Mouse (Mus musculus): Measurements from ENCODE around the gene Ppm1m. TPM values are rescaled to one million over a fixed set of nuclear protein-coding genes. Genes with fewer than 3 reads are reported as not detected.

Ppm1m gene
- polyA plus RNA-seq, 1 experiment from 2014 or later, result 11.4 TPM

GRCm38 (mm10) chr9:106210853-106211609 lies 11.5 kb upstream of the Ppm1m start:
- Histone ChIP-seq H3K4me3 (ENCODE audit: inconsistent target) (no peak overlapping the region), H3K79me2 (ENCODE audit: inconsistent target) (peaks cover 58% of the 10 kb centered on the region), H3K27ac (no peak overlapping the region), H3K36me3 (ENCODE audit: inconsistent target) (peaks cover 58% of the 10 kb centered on the region)
- WGBS (ENCODE audit: missing documents), result 91% methylated on average over 9 of the region's 9 CpGs

DNA sequence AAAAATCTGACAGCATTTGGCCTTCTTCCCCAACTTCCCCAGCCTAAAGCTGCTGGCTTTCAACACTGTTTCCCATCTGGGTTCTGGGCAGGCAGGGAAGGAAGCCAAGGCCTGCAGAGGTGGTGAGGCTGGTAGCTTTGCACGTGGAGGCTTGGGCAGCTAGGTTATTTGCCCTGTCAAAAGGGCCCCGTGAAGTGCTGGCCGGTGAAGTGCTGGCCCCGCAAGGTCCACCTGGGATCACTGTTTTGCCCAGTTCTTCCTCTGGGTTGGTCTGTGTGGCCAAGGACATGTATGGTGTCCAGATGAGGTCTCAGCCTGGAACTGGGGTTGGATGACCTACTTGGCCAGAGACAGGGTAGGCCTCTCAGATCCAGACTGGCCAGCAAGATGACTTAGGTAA lies 10.4 kb upstream of the Ppm1m start:
- Histone ChIP-seq H3K36me3 (ENCODE audit: inconsistent target) (peaks cover 52% of the 10 kb centered on the region), H3K79me2 (ENCODE audit: inconsistent target) (peaks cover 68% of the 10 kb centered on the region), H3K27ac (no peak overlapping the region), H3K4me3 (ENCODE audit: inconsistent target) (no peak overlapping the region)
- WGBS (ENCODE audit: missing documents), result 62% methylated on average over 4 of the region's 4 CpGs

GRCm38 (mm10) chr9:106208181-106208580 lies 8.6 kb upstream of the Ppm1m start:
- H3K36me3 ChIP-seq (ENCODE audit: inconsistent target), result peaks cover 36% of the 10 kb centered on the region
- H3K4me3 ChIP-seq (ENCODE audit: inconsistent target), result no peak overlapping the region
- 100% methylated on average over 5 of the region's 5 CpGs for WGBS (ENCODE audit: missing documents)
- H3K27ac ChIP-seq, result no peak overlapping the region
- peaks cover 86% of the 10 kb centered on the region for H3K79me2 ChIP-seq (ENCODE audit: inconsistent target)

- Histone ChIP-seq H3K79me2 (ENCODE audit: inconsistent target) (peaks cover 85% of the 10 kb centered on the region), H3K36me3 (ENCODE audit: inconsistent target) (peaks cover 25% of the 10 kb centered on the region), H3K27ac (no peak overlapping the region), H3K4me3 (ENCODE audit: inconsistent target) (no peak overlapping the region)
- 85% methylated on average over 2 of the region's 2 CpGs for WGBS (ENCODE audit: missing documents)
Observed at GRCm38 (mm10) chr9:106206515-106206914, 7.0 kb upstream of the Ppm1m start.

GRCm38 (mm10) chr9:106205713-106206290 lies 6.3 kb upstream of the Ppm1m start:
- Histone ChIP-seq H3K27ac (no peak overlapping the region), H3K79me2 (ENCODE audit: inconsistent target) (peaks cover 77% of the 10 kb centered on the region), H3K4me3 (ENCODE audit: inconsistent target) (no peak overlapping the region), H3K36me3 (ENCODE audit: inconsistent target) (peaks cover 25% of the 10 kb centered on the region)
- WGBS (ENCODE audit: missing documents), result 86% methylated on average over 7 of the region's 7 CpGs

DNA sequence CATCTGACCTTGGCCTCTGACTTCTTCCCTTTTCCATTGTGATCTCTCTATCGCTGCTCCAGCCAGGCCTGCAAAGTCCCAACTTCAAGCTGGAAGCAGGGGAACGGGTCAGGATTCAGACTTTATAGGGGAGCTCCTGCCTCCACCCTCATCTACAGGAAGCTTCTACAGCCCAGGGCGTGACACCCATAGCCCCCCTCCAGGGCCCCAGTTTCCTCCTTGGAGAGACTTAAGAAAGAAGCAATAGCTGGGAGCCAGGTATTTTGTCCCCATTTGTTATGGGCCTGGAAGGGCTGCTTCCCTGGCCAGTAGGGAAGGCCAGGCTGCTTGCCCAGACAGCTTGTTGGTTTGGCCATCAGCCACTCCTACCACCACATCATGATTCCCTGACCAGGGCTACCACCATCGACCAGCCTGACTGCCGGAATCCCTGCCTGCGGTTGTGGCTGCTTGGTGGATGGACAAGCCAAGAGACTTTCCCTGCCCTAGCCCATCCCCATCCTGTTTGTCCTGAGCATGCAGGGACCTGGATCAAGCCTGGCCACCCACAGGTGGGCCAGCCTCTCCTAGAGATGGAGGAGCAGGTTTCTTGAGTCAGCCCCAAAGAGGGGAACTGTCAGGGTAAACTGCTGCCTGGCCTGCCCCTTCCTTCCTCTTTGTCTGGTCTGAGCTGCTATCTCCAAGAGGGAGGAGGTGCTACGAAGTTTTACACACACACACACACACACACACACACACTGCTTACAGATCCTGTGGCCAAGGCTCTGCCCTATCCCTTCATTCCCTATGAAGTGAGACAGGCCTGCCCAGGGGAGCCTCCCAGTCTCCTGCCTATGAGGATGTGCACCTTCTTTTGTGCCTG lies 4.7 kb upstream of the Ppm1m start:
- WGBS (ENCODE audit: missing documents), result 9% methylated on average over 7 of the region's 7 CpGs
- peak overlapping the region; percentile 87 for H3K4me3 ChIP-seq (ENCODE audit: inconsistent target)
- peak overlapping the region; percentile 81 for H3K27ac ChIP-seq
- H3K79me2 ChIP-seq (ENCODE audit: inconsistent target), result peaks cover 62% of the 10 kb centered on the region
- H3K36me3 ChIP-seq (ENCODE audit: inconsistent target), result peaks cover 22% of the 10 kb centered on the region

DNA sequence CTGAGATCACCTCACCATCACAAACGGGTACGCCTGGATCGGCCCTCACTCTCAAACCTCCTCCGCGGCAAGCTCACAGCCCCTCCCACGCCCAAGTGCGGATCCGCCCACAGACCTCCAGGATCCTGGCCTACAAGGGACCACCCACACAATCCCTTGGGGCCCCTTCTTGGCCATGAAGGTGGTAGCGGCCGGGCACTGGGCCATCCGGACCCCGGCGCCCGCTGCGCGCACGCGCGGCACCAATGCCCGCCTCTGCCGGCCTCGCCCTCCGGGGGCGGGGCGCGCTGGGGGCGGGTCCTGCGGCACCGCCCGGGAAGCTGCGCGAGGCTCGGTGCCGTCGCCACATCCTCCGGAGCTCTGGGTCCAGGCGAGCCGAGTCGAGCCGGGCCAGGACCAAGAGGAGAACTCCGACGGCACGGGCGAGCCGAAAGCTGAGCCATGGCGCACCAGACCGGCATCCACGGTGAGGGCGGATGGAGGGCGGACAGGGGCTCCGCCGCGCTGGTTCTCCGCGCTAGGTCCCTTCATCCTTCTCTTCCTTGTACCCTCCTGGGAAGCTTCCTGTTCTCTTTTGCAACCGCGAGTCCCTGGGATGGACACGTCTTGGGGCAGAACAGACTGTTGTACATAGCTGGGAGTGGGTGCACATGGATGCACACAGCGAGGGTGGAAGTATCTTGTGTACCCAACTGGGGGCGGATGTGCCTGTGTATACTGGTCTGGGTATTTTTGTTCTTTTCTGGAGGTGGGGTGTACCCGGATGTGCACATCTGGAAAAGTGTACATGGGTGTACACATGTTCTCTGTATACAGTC lies 3.5 kb upstream of the Ppm1m start, which contains the start of gene Twf2:
Gene Twf2, plus strand, starts transcription at position 290 of the 818 bp plus-strand sequence.
- peaks cover 11% of the 10 kb centered on the region for H3K36me3 ChIP-seq (ENCODE audit: inconsistent target)
- WGBS (ENCODE audit: missing documents), result under 1% methylated on average over 58 of the region's 61 CpGs
- peaks cover 50% of the 10 kb centered on the region for H3K79me2 ChIP-seq (ENCODE audit: inconsistent target)
- peak within 1 kb of the TSS; percentile 81 for H3K27ac ChIP-seq
- peak within 1 kb of the TSS; percentile 87 for H3K4me3 ChIP-seq (ENCODE audit: inconsistent target)

- Histone ChIP-seq H3K36me3 (ENCODE audit: inconsistent target) (peaks cover 6% of the 10 kb centered on the region; the same call in 1 of the 2 replicates), H3K79me2 (ENCODE audit: inconsistent target) (peaks cover 38% of the 10 kb centered on the region), H3K4me3 (ENCODE audit: inconsistent target) (no peak overlapping the region), H3K27ac (no peak overlapping the region)
- 86% methylated on average over 3 of the region's 3 CpGs for WGBS (ENCODE audit: missing documents)
Observed at GRCm38 (mm10) chr9:106201895-106202294, 2.3 kb upstream of the Ppm1m start.

DNA sequence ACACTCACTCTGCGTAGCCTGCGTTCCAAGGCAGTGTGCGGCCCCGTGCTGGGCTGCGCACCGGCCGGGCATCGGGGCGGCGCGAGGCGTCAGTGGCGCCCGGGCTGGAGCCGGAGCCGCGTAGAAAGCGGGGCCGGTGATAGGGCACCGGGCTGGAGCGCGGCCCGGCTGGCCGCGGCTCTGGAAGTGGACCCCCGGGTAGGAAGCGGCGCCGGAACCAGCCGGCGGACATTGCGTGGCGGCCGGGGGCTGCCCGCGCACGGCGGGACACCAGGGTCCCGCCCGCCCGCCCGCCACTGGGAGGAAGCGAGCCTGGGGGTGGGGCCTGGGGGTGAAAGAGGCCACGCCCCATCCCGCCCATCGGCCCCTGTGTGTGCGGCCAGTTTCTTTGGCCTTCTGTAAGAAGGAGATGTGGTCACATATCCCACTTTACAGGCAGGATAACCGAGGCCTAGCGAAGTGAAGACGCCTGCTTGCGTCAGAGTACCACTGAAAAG lies 536 bp downstream of the Ppm1m start:
- under 1% methylated on average over 42 of the region's 51 CpGs for WGBS (ENCODE audit: missing documents)
- Histone ChIP-seq H3K4me3 (ENCODE audit: inconsistent target) (peak overlapping the region; percentile 37), H3K36me3 (ENCODE audit: inconsistent target) (0 out of 2 replicates have a peak, but pooled peaks cover 15% of the 10 kb centered on the region), H3K79me2 (ENCODE audit: inconsistent target) (peaks cover 10% of the 10 kb centered on the region), H3K27ac (peak overlapping the region; percentile 81)

DNA sequence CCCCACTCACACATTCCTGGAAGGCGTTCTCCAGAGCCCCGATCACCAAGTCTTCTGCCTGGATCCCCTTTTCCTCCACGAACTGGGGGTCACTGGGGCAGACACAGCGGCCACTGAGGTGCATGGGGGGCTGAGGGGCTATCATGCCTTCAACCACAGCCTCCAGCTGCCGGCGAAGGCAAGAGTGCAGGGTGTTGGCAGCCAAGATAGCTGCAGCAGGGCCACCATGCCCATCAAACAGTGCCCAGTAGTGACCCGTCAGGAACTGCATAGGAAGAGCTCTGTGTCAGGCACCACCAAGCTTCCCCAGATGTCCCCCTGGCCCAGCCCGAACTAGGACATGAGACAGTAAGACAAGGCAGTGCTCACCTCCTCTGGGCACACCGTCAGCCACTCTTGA lies 1.8 kb downstream of the Ppm1m start:
- WGBS (ENCODE audit: missing documents), result 97% methylated on average over 9 of the region's 9 CpGs
- no peak overlapping the region for H3K27ac ChIP-seq
- H3K79me2 ChIP-seq (ENCODE audit: inconsistent target), result no peaks in the 10 kb centered on the region
- H3K36me3 ChIP-seq (ENCODE audit: inconsistent target), result 0 out of 2 replicates have a peak, but pooled peaks cover 15% of the 10 kb centered on the region
- no peak overlapping the region for H3K4me3 ChIP-seq (ENCODE audit: inconsistent target)

- Histone ChIP-seq H3K27ac (no peak overlapping the region), H3K4me3 (ENCODE audit: inconsistent target) (no peak overlapping the region), H3K79me2 (ENCODE audit: inconsistent target) (no peaks in the 10 kb centered on the region), H3K36me3 (ENCODE audit: inconsistent target) (0 out of 2 replicates have a peak, but pooled peaks cover 15% of the 10 kb centered on the region)
- WGBS (ENCODE audit: missing documents), result 69% methylated on average over 3 of the region's 3 CpGs
Observed at GRCm38 (mm10) chr9:106197081-106197713, 2.3 kb downstream of the Ppm1m start.

DNA sequence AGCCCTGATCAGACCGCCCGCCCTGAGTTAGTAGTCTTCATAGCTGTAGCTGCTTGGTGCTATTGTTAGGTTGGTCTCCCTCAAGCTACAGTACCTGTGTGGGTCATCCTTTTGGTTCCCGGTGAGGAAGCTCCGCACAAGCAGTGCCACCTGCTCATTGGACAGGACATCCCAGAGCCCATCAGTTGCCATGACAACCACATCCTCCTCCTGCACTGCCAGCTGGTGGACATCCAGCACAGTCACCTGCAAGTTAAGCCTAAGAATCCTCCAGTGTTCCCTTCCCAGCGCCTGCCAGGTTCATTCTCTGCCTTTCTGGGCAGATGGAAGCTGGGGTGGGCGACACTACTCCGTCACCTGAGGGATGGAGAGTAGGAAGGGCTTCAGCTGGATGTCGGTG lies 3.9 kb downstream of the Ppm1m start:
- Histone ChIP-seq H3K36me3 (ENCODE audit: inconsistent target) (peaks cover 22% of the 10 kb centered on the region; the same call in 1 of the 2 replicates), H3K4me3 (ENCODE audit: inconsistent target) (no peak overlapping the region), H3K79me2 (ENCODE audit: inconsistent target) (no peaks in the 10 kb centered on the region), H3K27ac (no peak overlapping the region)
- 97% methylated on average over 8 of the region's 8 CpGs for WGBS (ENCODE audit: missing documents)

GRCm38 (mm10) chr9:106193930-106194807 lies 5.4 kb downstream of the Ppm1m start:
- H3K36me3 ChIP-seq (ENCODE audit: inconsistent target), result peaks cover 37% of the 10 kb centered on the region

More at GRCm38 (mm10) chr9:106193930-106194807, 5.4 kb downstream of the Ppm1m start:
- Histone ChIP-seq H3K4me3 (ENCODE audit: inconsistent target) (no peak overlapping the region), H3K79me2 (ENCODE audit: inconsistent target) (no peaks in the 10 kb centered on the region), H3K27ac (no peak overlapping the region)
- WGBS (ENCODE audit: missing documents), result 91% methylated on average over 8 of the region's 8 CpGs
